Mouse (Mus musculus) common myeloid progenitor, adult 5-6 weeks (primary cell): ENCODE measurements around the gene Ptprs. TPM values are rescaled to one million over a fixed set of nuclear protein-coding genes. Genes with fewer than 3 reads are reported as not detected.

Experiments
- ATAC-seq: replicated peaks from 2 replicates; pipeline ENCODE4 v1.8.0; 2016; ENCODE audit warnings: low read depth, mild to moderate bottlenecking, moderate TSS enrichment, inconsistent platforms; ENCODE audit not compliant: poor library complexity, severe bottlenecking
- total RNA-seq: library from RNA; stranded (forward); fragments of 200-1000, 187-1606 nt; gene quantifications from 2 replicates; pipeline ENCODE4 v1.2.3, GENCODE M21; 2017

The Ptprs gene
- total RNA-seq, 1 experiment from 2014 or later = 105 TPM

GRCm38 (mm10) chr17:56393889-56394288, 82.4 kb downstream of the Ptprs start:
- no peak for ATAC-seq

- ATAC-seq = no peak
Observed at GRCm38 (mm10) chr17:56393238-56393637, 83.0 kb downstream of the Ptprs start.

- no peak for ATAC-seq
Observed at GRCm38 (mm10) chr17:56387612-56388011, 88.7 kb downstream of the Ptprs start.

- ATAC-seq = no peak
Observed at GRCm38 (mm10) chr17:56384903-56385302, 91.4 kb downstream of the Ptprs start.

- no peak for ATAC-seq
Observed at GRCm38 (mm10) chr17:56382997-56383396, 93.3 kb downstream of the Ptprs start.

GRCm38 (mm10) chr17:56381183-56381582, 95.1 kb downstream of the Ptprs start:
- ATAC-seq = no peak

GRCm38 (mm10) chr17:56380286-56380685, 96.0 kb downstream of the Ptprs start:
- ATAC-seq = no peak

- no peak for ATAC-seq
Observed at GRCm38 (mm10) chr17:56379281-56379834, 96.9 kb downstream of the Ptprs start.

- no peak for ATAC-seq
Observed at GRCm38 (mm10) chr17:56374851-56375250, 101.4 kb downstream of the Ptprs start.

- ATAC-seq = no peak
Observed at GRCm38 (mm10) chr17:56373136-56374034, 102.9 kb downstream of the Ptprs start.

- ATAC-seq = no peak
Observed at GRCm38 (mm10) chr17:56372109-56372508, 104.2 kb downstream of the Ptprs start.

GRCm38 (mm10) chr17:56371029-56371660, 105.1 kb downstream of the Ptprs start:
- no peak for ATAC-seq

- no peak for ATAC-seq
Observed at GRCm38 (mm10) chr17:56370090-56370489, 106.2 kb downstream of the Ptprs start.

- no peak for ATAC-seq
Observed at GRCm38 (mm10) chr17:56368291-56368790, 107.9 kb downstream of the Ptprs start.

GRCm38 (mm10) chr17:56365791-56366673, 110.3 kb downstream of the Ptprs start:
- peak; percentile 84 for ATAC-seq

Other genes with a start within 250 kb of the Ptprs start
- gene Fem1a, start 219.7 kb downstream of the Ptprs start, total RNA-seq = 15.1 and 17.1 TPM in 2 replicates
- 4.1 and 4.6 TPM in 2 replicates for gene Ticam1, start 199.7 kb downstream of the Ptprs start, total RNA-seq
- 8.7 and 11.6 TPM in 2 replicates for gene Plin3, start 183.6 kb downstream of the Ptprs start, total RNA-seq
- gene Arrdc5, start 176.2 kb downstream of the Ptprs start, total RNA-seq = not detected in 2 replicates
- 142 and 165 TPM in 2 replicates for gene Uhrf1, start 173.2 kb downstream of the Ptprs start, total RNA-seq
- gene Kdm4b, start 150.4 kb downstream of the Ptprs start, total RNA-seq = 7.2 and 17.0 TPM in 2 replicates
- not detected in 2 replicates for gene Znrf4, start 35.9 kb upstream of the Ptprs start, total RNA-seq
- gene Gm20219, start 77.9 kb upstream of the Ptprs start, total RNA-seq = not detected in 2 replicates
- 94.8 and 99.4 TPM in 2 replicates for gene Safb2, start 108.1 kb upstream of the Ptprs start, total RNA-seq
- 75.0 and 81.6 TPM in 2 replicates for gene Safb, start 108.3 kb upstream of the Ptprs start, total RNA-seq
- gene 2410015M20Rik, start 133.3 kb upstream of the Ptprs start, total RNA-seq = 61.3 and 113 TPM in 2 replicates
- 2,418 and 2,940 TPM in 2 replicates for gene Rpl36, start 136.9 kb upstream of the Ptprs start, total RNA-seq
- gene Lonp1, start 150.4 kb upstream of the Ptprs start, total RNA-seq = 57.3 and 69.9 TPM in 2 replicates
- not detected in 2 replicates for gene Catsperd, start 151.7 kb upstream of the Ptprs start, total RNA-seq
- gene Ranbp3, start 196.8 kb upstream of the Ptprs start, total RNA-seq = 56.2 and 56.7 TPM in 2 replicates
- 63.1 and 84.2 TPM in 2 replicates for gene Ndufa11, start 241.3 kb upstream of the Ptprs start, total RNA-seq
- 6.1 and 11.1 TPM in 2 replicates for gene Vmac, start 241.5 kb upstream of the Ptprs start, total RNA-seq